Mouse (Mus musculus) MEL (cell line): ENCODE results near the gene Hivep2.

Source experiments
- CTCF ChIP-seq, 3 experiments: IDR thresholded peaks in 2 of 3; conservative IDR thresholded peaks in 1 of 3; 2 replicates each; pipeline ENCODE4 v1.5.1; 2011 to 2012; ENCODE audit warnings: low read length in 3 of 3, low read depth in 2 of 3, mild to moderate bottlenecking in 2 of 3, improper control_type of control experiment in 1 of 3, inconsistent platforms in 1 of 3, mixed read lengths in 1 of 3, moderate library complexity in 1 of 3; ENCODE audit not compliant: control insufficient read depth in 1 of 3, insufficient read depth in 1 of 3, poor library complexity in 1 of 3, severe bottlenecking in 1 of 3
- ETS1 ChIP-seq: IDR thresholded peaks from 2 replicates; pipeline ENCODE4 v1.6.1; 2012; ENCODE audit warnings: low read depth, mild to moderate bottlenecking, inconsistent platforms, low read length, improper control_type of control experiment, moderate library complexity
- HCFC1 ChIP-seq: IDR thresholded peaks from 2 replicates; pipeline ENCODE4 v1.6.1; 2012; ENCODE audit warnings: low read depth, mild to moderate bottlenecking, inconsistent platforms, low read length, improper control_type of control experiment, moderate library complexity
- TAL1 ChIP-seq: IDR thresholded peaks from 2 replicates; pipeline ENCODE4 v1.6.1; 2012; ENCODE audit warnings: mild to moderate bottlenecking, inconsistent platforms, low read length, moderate library complexity, mixed read lengths

- no peak for TF ChIP-seq TAL1
- no peak for TF ChIP-seq CTCF (IDR thresholded peaks at IDR 0.05 in 2 of 3, conservative IDR thresholded peaks at IDR 0.05 in 1 of 3; ENCODE audit: control insufficient read depth in 1 of 3, insufficient read depth in 1 of 3, low read depth in 2 of 3, low read length in 3 of 3, poor library complexity in 1 of 3, severe bottlenecking in 1 of 3)
- no peak for TF ChIP-seq ETS1
- TF ChIP-seq HCFC1: no peak
These were observed 3.1 kb downstream of the Hivep2 start for GRCm38 (mm10) chr10:13968989-13969388.
